Mouse (Mus musculus) hindbrain, embryonic 14.5 days (tissue): ENCODE data around the gene Gm12184. TPM values are rescaled to one million over a fixed set of nuclear protein-coding genes. Genes with fewer than 3 reads are reported as not detected.

Experiments used
- polyA plus RNA-seq: library from polyadenylated mRNA; unstranded; fragments of >200 nt; fragmentation: Nextera tagmentation; extraction: Ambion mirVana; gene quantifications from 2 replicates; pipeline ENCODE4 v1.2.1, GENCODE M21; 2014

Gene Gm12184
- polyA plus RNA-seq, 1 experiment from 2014 or later: 1.6 TPM

Other genes with a start within 250 kb of the Gm12184 start
- 418 and 454 TPM in 2 replicates for gene Rack1, start 26.3 kb downstream of the Gm12184 start, polyA plus RNA-seq
- 4.6 and 5.6 TPM in 2 replicates for gene Trim41, start 9.3 kb downstream of the Gm12184 start, polyA plus RNA-seq
- 1.7 and 2.5 TPM in 2 replicates for gene Trim7, start 515 bp downstream of the Gm12184 start, polyA plus RNA-seq
- 4.0 and 4.2 TPM in 2 replicates for gene Irgm1, start 45.0 kb upstream of the Gm12184 start, polyA plus RNA-seq
- 0.16 and 0.74 TPM in 2 replicates for gene Gm5431, start 75.6 kb upstream of the Gm12184 start, polyA plus RNA-seq
- 2.0 and 2.1 TPM in 2 replicates for gene Psme2b, start 119.5 kb upstream of the Gm12184 start, polyA plus RNA-seq
- gene Olfr56, start 152.2 kb upstream of the Gm12184 start, polyA plus RNA-seq: not detected in 2 replicates
- gene 9930111J21Rik1, start 152.7 kb upstream of the Gm12184 start, polyA plus RNA-seq: 0.39 and 0.51 TPM in 2 replicates
- gene Gm12185, start 165.6 kb upstream of the Gm12184 start, polyA plus RNA-seq: 0.08 TPM in 1 of 2 replicates, not detected in the other
- gene Tgtp1, start 167.5 kb upstream of the Gm12184 start, polyA plus RNA-seq: not detected in 2 replicates
- gene 9930111J21Rik2, start 224.6 kb upstream of the Gm12184 start, polyA plus RNA-seq: 0.21 and 0.41 TPM in 2 replicates
- not detected in 2 replicates for gene Tgtp2, start 237.6 kb upstream of the Gm12184 start, polyA plus RNA-seq
- gene Ifi47, start 249.9 kb upstream of the Gm12184 start, polyA plus RNA-seq: 0.95 and 1.0 TPM in 2 replicates